Mouse (Mus musculus): ENCODE measurements around the gene 2310061N02Rik. TPM values are rescaled to one million over a fixed set of nuclear protein-coding genes. Genes with fewer than 3 reads are reported as not detected.

2310061N02Rik gene
- not detected for polyA plus RNA-seq (2017; shearing (Covaris generic))

DNA sequence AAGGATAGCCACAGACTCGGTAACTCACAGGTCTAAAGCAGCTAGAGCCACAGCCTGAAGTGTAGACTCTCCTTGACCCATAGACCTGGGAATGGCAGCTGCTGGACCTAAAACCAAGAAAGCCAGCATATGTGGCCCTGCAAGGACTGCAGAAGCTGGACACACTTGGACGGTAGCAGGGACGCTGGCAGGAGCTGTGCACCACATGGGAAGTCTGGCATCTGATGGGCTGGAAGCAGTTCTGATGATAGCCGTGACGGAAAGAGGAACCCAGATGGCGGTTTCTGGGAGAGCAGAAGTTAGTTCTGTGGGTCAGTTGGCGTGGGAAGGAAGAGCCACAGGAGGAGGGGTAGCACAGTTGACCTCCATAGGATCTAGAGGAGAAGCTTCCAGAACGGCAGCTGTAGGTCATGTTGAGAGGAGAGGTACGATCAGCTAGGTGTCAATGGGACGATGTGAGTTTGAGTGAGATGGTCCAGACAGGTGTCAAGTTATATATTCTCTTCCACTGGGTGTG is at the start of gene 2310061N02Rik:
Gene 2310061N02Rik (minus strand): TSS at position 467 of the 517 bp plus-strand sequence.

DNA sequence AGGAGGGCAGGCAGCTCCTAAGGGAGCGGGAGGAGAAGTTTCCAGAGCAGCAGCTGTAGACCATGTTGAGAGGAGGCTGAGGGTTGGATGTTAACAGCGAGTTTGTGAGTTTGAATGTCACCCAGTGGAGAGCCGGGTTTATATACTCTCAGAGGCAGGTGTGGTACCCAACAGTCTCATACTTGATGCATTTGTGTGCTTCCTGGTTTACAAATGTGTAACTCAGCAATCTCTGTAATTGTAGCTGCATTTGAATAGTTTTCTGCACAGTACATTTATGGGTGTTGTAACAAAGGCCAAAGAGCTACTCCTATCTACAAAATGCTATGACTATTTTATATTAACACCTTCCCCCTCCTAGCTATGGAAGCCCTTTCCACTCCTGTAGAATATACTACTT is 43.8 kb upstream of the 2310061N02Rik start, which contains the start of gene Krtap13:
Gene Krtap13 (minus strand): TSS at position 101 of the 400 bp plus-strand sequence.

DNA sequence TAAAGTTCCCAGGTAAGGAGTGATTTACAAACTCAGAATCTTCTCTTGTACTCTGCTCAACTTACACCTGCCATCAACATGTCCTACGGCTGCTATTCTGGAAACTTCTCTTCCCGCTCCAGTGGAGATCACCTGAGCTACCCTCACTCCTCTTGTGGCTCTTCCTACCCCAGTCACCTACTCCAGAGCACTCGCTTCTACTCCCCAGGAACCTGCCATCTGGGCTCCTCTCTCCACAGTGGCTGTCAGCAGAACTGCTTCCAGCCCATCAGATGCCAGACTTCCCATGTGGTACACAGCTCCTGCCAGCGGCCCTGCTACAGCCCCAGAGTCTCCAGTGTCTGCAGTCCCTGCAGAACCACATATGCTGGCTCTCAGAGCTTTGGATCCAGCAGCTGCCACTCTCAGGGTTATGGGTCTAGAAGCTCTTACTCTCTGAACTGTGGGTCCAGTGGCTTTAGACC is 21.1 kb upstream of the 2310061N02Rik start, which contains the start of gene Krtap13-1:
Gene Krtap13-1 (plus strand): TSS at position 51 of the 464 bp plus-strand sequence.

DNA sequence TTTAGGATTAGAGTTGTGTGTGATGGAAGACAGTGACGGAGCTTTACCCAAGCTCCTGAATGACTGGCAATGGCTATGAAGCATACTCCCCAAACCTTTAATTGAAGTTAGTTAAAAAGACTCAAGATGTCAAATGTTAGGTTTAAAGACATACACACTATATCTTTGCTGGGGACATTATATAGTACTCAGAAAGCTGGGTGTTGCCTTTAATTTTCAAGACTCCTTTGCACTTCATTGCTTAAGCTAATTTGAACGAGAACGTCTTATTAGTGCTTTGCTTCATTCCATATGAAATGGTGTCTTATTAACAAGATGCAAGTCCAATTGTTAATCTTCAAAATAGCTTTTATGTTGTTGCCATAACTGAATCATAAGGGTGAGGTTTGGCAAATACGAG is 36.2 kb downstream of the 2310061N02Rik start, which contains the start of gene Krtap27-1:
Gene Krtap27-1 (minus strand): TSS at position 101 of the 400 bp plus-strand sequence.

Other genes starting within 250 kb of the 2310061N02Rik start
- not detected for gene Cldn17, start 201.0 kb downstream of the 2310061N02Rik start, polyA plus RNA-seq (2017; shearing (Covaris generic))
- not detected for gene Cldn8, start 144.8 kb downstream of the 2310061N02Rik start, polyA plus RNA-seq (2017; shearing (Covaris generic))
- not detected for gene Krtap24-1, start 95.7 kb downstream of the 2310061N02Rik start, polyA plus RNA-seq (2017; shearing (Covaris generic))
- not detected for gene 2310079G19Rik, start 80.3 kb downstream of the 2310061N02Rik start, polyA plus RNA-seq (2017; shearing (Covaris generic))
- gene Krtap26-1, start 60.2 kb downstream of the 2310061N02Rik start, polyA plus RNA-seq (2017; shearing (Covaris generic)), result not detected
- not detected for gene Krtap27-1, start 36.3 kb downstream of the 2310061N02Rik start, polyA plus RNA-seq (2017; shearing (Covaris generic))
- gene Krtap13-1, start 20.9 kb upstream of the 2310061N02Rik start, polyA plus RNA-seq (2017; shearing (Covaris generic)), result not detected
- gene Krtap13, start 43.7 kb upstream of the 2310061N02Rik start, polyA plus RNA-seq (2017; shearing (Covaris generic)), result not detected
- not detected for gene 2310034C09Rik, start 50.9 kb upstream of the 2310061N02Rik start, polyA plus RNA-seq (2017; shearing (Covaris generic))
- not detected for gene 2310057N15Rik, start 66.2 kb upstream of the 2310061N02Rik start, polyA plus RNA-seq (2017; shearing (Covaris generic))
- not detected for gene Gm5965, start 69.9 kb upstream of the 2310061N02Rik start, polyA plus RNA-seq (2017; shearing (Covaris generic))
- gene Gm20741, start 104.3 kb upstream of the 2310061N02Rik start, polyA plus RNA-seq (2017; shearing (Covaris generic)), result not detected
- gene Krtap15, start 112.3 kb upstream of the 2310061N02Rik start, polyA plus RNA-seq (2017; shearing (Covaris generic)), result not detected
- not detected for gene Krtap14, start 118.2 kb upstream of the 2310061N02Rik start, polyA plus RNA-seq (2017; shearing (Covaris generic))
- gene Krtap19-1, start 161.4 kb upstream of the 2310061N02Rik start, polyA plus RNA-seq (2017; shearing (Covaris generic)), result not detected
- not detected for gene Krtap19-2, start 166.3 kb upstream of the 2310061N02Rik start, polyA plus RNA-seq (2017; shearing (Covaris generic))
- gene Krtap19-3, start 170.1 kb upstream of the 2310061N02Rik start, polyA plus RNA-seq (2017; shearing (Covaris generic)), result not detected
- not detected for gene Krtap19-4, start 177.1 kb upstream of the 2310061N02Rik start, polyA plus RNA-seq (2017; shearing (Covaris generic))
- not detected for gene Krtap19-5, start 188.5 kb upstream of the 2310061N02Rik start, polyA plus RNA-seq (2017; shearing (Covaris generic))
- gene Krtap19-9b, start 224.3 kb upstream of the 2310061N02Rik start, polyA plus RNA-seq (2017; shearing (Covaris generic)), result not detected